Mouse (Mus musculus) ovary, postnatal 10 days (tissue): ENCODE results near the gene Slc34a2.

Experiments used
- DNase-seq: peaks from one replicate; pipeline ENCODE4 v3.0.0; 2022; ENCODE audit warnings: low spot score

Gene Slc34a2

GRCm38 (mm10) chr5:53025276-53025973, 12.5 kb upstream of the Slc34a2 start:
- DNase-seq: no peak

GRCm38 (mm10) chr5:53031346-53031745, 6.5 kb upstream of the Slc34a2 start:
- DNase-seq: no peak

GRCm38 (mm10) chr5:53042034-53042748, 4.3 kb downstream of the Slc34a2 start:
- no peak for DNase-seq

GRCm38 (mm10) chr5:53042771-53043371, 5.0 kb downstream of the Slc34a2 start:
- no peak for DNase-seq

GRCm38 (mm10) chr5:53043716-53044115, 5.8 kb downstream of the Slc34a2 start:
- DNase-seq: no peak

GRCm38 (mm10) chr5:53047951-53048350, 10.1 kb downstream of the Slc34a2 start:
- DNase-seq: no peak

GRCm38 (mm10) chr5:53048599-53048998, 10.7 kb downstream of the Slc34a2 start:
- no peak for DNase-seq

GRCm38 (mm10) chr5:53049046-53049445, 11.2 kb downstream of the Slc34a2 start:
- no peak for DNase-seq

- DNase-seq: no peak
Measured at GRCm38 (mm10) chr5:53050963-53051362, 13.1 kb downstream of the Slc34a2 start.

GRCm38 (mm10) chr5:53053246-53053645, 15.4 kb downstream of the Slc34a2 start:
- no peak for DNase-seq

- no peak for DNase-seq
Measured at GRCm38 (mm10) chr5:53061532-53062130, 23.8 kb downstream of the Slc34a2 start.

GRCm38 (mm10) chr5:53074553-53074952, 36.7 kb downstream of the Slc34a2 start:
- no peak for DNase-seq

GRCm38 (mm10) chr5:53078453-53078852, 40.6 kb downstream of the Slc34a2 start:
- DNase-seq: no peak

- DNase-seq: no peak
Measured at GRCm38 (mm10) chr5:53087452-53087851, 49.6 kb downstream of the Slc34a2 start.

GRCm38 (mm10) chr5:53091331-53091730, 53.5 kb downstream of the Slc34a2 start:
- no peak for DNase-seq

GRCm38 (mm10) chr5:53101848-53102473, 64.1 kb downstream of the Slc34a2 start:
- no peak for DNase-seq

- DNase-seq: no peak
Measured at GRCm38 (mm10) chr5:53104177-53104855, 66.4 kb downstream of the Slc34a2 start.

GRCm38 (mm10) chr5:53105716-53106115, 67.8 kb downstream of the Slc34a2 start:
- no peak for DNase-seq

GRCm38 (mm10) chr5:53106125-53106524, 68.2 kb downstream of the Slc34a2 start:
- no peak for DNase-seq

GRCm38 (mm10) chr5:53106731-53107130, 68.8 kb downstream of the Slc34a2 start:
- DNase-seq: no peak

- DNase-seq: no peak
Measured at GRCm38 (mm10) chr5:53108026-53108425, 70.1 kb downstream of the Slc34a2 start.

- no peak for DNase-seq
Measured at GRCm38 (mm10) chr5:53108668-53109067, 70.8 kb downstream of the Slc34a2 start.
